Mouse (Mus musculus) spleen, postnatal 14 days (tissue): Measurements from ENCODE around the gene Sdhd.

Experiments
- DNase-seq, 2 experiments: peaks; one replicate each; pipeline ENCODE4 v3.0.0; 2021 to 2022; ENCODE audit warnings: low spot score in 2 of 2

Gene Sdhd

GRCm38 (mm10) chr9:50586955-50587354 is 16.7 kb downstream of the Sdhd start:
- DNase-seq, result no peak

DNA sequence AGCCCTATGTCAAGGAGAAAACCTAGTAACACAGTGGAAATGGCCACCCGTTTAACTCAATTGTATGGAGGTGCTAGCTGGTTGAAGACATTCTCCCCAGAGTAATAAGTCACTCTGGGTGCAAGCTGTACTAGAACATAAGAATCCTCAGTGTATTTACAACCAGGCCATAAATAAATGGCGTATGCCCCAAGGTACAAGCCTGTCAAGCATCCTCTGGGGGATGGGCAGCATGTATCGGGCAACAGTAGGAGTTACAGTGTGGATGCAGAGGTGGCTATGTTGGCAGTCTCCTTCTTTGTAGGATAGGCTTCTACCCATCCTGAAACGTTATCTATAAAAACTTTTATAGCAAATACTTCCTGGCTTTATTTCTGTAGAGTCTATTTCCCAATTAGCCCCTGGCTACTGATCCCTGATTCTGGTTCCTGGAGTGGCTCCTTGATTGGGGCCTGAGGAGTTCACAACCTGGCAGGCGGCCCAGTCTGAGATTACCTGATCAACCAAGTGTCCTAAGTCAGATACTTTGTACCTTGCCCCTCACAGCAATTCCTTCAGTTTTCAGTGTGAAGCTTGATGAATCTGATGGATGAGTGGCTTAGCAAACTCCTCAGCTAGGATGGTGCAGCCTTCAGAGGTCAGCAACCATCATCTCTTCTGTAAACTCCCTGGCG is 18.3 kb downstream of the Sdhd start:
- no peak for DNase-seq

GRCm38 (mm10) chr9:50580370-50580769 is 23.2 kb downstream of the Sdhd start:
- no peak for DNase-seq

DNA sequence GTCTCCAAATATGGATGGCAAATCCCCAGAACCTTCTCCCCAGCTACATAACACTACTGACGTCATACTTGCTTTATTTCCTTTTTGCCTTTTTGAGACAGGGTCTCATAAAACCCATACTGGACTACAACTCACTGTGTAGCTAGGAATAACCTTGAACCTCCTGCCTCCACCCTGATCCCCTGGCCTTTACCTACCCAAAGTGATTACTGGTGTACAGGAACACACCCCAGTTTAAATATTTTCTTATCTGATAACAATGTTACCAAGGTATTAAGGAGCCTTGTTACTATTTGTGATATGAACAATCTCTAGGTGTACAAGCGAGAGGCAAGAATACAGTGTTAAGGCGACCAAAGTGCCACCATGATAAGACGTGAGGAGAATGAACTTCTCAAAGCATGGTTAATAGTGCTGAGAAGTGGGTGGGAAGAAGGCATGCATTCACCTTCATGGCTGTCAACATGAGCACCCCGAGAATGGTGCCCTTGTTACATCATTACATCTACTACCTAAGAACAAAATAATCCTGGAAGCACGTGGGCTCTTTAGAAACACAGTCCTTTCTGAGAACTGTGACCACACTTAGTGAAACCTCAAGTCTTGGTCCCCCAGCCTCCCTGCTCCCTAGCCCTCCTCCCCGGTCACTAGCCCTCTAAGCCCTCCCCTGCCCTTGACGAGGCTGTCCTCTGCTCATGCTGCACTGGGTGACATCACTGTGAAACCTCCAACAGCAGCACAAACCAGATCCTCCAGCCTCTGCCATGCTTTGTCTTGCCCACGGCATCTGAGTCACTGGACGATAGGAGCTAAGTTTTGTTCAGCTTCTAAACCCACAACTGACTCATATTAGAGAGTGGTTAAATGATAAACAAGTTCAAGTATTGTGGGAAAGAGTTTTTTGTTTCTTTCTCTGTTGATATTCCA is 33.8 kb downstream of the Sdhd start:
- no peak for DNase-seq

- no peak for DNase-seq
Measured at GRCm38 (mm10) chr9:50567881-50568280, 35.7 kb downstream of the Sdhd start.

- DNase-seq, result no peak
Measured at GRCm38 (mm10) chr9:50567372-50567771, 36.2 kb downstream of the Sdhd start.

DNA sequence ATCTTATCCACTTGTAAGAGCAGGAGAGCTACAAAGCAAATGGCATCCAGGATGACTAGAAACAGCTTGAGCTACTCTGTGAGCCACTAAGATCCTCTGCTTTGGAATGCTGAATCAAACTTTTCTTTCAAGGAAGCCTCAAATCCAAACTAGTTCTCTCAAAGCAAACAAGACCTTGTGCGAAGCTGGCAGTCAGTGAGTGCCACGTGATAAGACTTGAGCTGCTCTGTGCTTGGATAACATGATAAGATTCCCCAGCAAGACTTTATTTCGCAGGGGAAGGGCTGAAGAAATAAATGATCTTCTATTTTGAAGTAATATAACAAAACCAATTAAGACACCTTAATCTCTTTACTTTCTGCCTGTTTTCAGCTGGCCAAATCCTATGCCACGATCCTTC is 37.7 kb downstream of the Sdhd start:
- no peak for DNase-seq

- no peak for DNase-seq
Measured at GRCm38 (mm10) chr9:50565173-50565572, 38.4 kb downstream of the Sdhd start.

DNA sequence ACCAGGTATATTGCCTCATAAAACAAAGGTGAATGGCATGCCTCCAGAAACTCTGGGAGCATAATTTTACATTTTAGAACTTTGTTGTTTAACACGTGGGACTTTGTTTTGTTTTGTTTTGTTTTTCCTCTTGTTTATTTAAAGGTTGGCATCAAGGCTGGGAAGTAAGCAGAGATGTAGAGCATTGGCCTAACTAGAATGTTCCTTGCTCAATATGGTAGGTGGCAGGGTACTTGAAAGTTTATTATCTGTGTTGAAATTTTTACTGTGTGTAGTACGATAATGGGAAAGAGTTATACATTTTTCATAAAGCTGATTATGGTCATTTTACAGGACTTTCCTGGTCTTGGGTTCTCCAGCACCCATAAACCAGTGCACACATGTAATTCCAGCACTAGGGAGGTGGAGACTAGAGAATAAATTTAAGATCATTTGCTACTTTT is 41.7 kb downstream of the Sdhd start:
- DNase-seq, result no peak

DNA sequence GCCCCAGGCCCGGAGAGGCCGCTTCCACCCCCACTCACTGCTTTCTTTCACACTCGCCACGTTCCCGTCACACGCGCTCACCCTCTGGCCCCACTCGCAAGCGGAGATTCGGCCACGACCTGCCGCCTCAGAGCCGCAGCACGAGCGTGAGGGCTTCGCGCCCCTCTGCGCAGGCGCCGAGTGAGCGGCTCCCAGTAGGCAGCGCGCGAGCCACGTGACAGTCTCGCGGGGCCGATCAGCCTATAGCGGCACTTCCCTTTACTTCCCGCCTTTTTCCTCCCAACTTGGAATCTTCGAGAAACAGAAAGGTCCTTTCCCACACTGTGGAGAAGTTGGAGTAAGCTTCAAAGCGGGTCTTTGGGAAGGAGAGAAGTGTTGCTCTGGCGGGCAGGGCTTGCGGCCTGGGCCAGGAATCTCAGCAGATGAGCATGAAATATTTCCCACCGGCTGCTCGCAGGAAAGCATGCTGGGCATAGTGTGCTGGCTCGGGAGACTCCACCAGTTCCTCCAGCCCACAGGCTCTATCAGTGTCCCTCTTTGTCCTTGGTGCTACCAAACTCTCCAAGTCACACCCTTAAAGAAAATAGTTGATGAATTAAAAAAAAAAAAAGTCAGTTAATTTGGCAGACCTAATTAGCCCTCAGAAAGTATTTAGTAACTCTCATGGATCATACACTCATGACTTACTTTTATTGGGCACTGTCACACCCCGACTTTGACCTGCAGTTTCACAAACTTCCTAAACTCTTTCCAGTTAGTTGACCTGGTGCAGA is 42.3 kb downstream of the Sdhd start, which contains the start of gene Tex12:
Gene Tex12 (minus strand): TSS at position 181 of the 773 bp plus-strand sequence.
- DNase-seq, result no peak

DNA sequence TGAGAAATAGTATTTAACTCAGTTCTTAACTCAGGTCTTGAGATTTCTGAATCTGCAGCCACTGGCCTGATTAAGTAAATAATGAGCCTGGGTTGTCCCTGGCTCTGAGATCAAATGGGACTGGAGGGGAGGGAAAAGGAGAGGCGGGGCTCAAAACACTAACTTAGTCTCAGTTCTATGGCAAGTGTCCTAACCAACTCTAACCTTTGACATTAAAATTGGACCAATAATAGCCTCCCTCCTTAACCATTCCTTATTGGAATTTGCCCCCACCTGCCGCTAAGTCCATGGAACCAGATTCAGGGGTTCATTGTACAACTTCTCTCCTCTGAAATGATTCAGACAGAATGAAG is 48.5 kb downstream of the Sdhd start, which contains the start of gene Bco2:
Gene Bco2 (minus strand): TSS at position 88 of the 353 bp plus-strand sequence.
- no peak for DNase-seq

- DNase-seq, result peak in 1 of 2 experiments; percentile 27
Measured at GRCm38 (mm10) chr9:50554241-50555093, 49.1 kb downstream of the Sdhd start, which contains the start of gene Il18. Il18 (plus strand) TSS chr9:50554827.

- no peak for DNase-seq
Measured at GRCm38 (mm10) chr9:50553547-50553946, 50.1 kb downstream of the Sdhd start.

DNA sequence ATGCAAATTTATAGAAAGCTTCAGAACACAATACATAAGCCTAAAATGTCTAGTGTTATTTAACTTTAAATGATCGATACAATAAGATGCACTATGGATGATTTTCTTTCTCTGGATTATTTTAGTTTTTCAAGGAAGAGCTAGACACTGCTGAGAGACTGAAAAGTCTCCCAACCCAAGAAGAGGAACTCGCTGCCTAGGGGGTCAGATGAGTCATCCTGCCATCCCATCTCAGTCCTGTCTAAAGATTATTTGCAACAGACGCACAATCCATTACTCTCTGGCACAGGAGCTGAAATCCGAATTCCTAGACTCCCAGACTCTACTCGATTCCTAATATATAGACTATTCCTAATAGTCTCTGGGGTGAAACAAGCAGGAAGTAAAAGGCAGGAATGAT is 51.4 kb downstream of the Sdhd start:
- no peak for DNase-seq

GRCm38 (mm10) chr9:50548936-50549335 is 54.7 kb downstream of the Sdhd start:
- no peak for DNase-seq

DNA sequence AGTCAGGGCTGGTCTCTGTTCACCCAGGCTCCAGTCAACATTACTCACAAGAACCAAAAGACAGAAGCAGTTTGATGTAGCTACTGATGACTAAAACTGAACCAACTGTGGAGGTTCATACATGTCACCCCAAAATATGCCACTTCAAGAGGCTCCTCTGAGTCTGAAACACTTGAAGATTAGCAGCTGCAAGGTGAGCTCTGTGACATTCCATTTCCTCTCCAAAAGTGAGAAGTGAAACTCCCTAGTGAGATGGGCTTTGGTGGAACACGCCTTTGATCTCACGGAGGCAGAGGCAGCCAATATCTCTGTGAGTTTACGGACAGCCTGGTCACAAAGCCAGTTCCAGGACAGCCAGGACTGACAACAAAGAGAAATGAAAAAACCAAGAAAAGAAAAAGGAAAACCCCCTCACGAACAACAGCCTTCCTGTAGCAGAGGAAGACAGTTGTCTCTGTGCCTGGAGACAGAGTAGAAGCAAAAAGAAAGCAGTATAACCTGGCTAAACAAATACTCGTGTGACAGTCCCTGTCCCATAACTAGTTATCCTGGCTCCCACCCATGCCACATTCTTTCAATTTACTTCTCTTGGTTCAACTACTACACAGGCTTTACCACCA is 55.6 kb downstream of the Sdhd start:
- no peak for DNase-seq
